Mouse (Mus musculus): ENCODE results near the gene Il1rapl1. TPM values are rescaled to one million over a fixed set of nuclear protein-coding genes. Genes with fewer than 3 reads are reported as not detected.

Gene Il1rapl1
- polyA plus RNA-seq, 1 experiment: not detected

GRCm38 (mm10) chrX:86854835-86855234 lies 1260.6 kb downstream of the Il1rapl1 start:
- TF ChIP-seq CTCF (IDR thresholded peaks at IDR 0.05; ENCODE audit: control insufficient read depth, insufficient read depth, low read length) (no peak), POLR2A (IDR thresholded peaks at IDR 0.05; ENCODE audit: borderline replicate concordance, control insufficient read depth, low read depth, low read length) (no peak)
- WGBS: 81% methylated on average over 2 of the region's 2 CpGs
- Histone ChIP-seq H3K4me1 (ENCODE audit: control insufficient read depth, insufficient read depth, low read length) (no peaks in the 10 kb centered on the region), H3K4me3 (replicated peaks; ENCODE audit: control insufficient read depth, low read depth, low read length) (no peak overlapping the region), H3K27ac (ENCODE audit: control insufficient read depth, insufficient read depth, low read depth, low read length, poor library complexity) (no peak overlapping the region)

GRCm38 (mm10) chrX:86808218-86808617 lies 1307.2 kb downstream of the Il1rapl1 start:
- Histone ChIP-seq H3K4me3 (replicated peaks; ENCODE audit: control insufficient read depth, low read depth, low read length) (no peak overlapping the region), H3K4me1 (ENCODE audit: control insufficient read depth, insufficient read depth, low read length) (no peaks in the 10 kb centered on the region), H3K27ac (ENCODE audit: control insufficient read depth, insufficient read depth, low read depth, low read length, poor library complexity) (no peak overlapping the region)
- no peak for TF ChIP-seq POLR2A (IDR thresholded peaks at IDR 0.05; ENCODE audit: borderline replicate concordance, control insufficient read depth, low read depth, low read length)
- 61% methylated on average over 3 of the region's 3 CpGs for WGBS

- Histone ChIP-seq H3K27ac (ENCODE audit: control insufficient read depth, insufficient read depth, low read depth, low read length, poor library complexity) (no peak overlapping the region), H3K4me3 (replicated peaks; ENCODE audit: control insufficient read depth, low read depth, low read length) (no peak overlapping the region), H3K4me1 (ENCODE audit: control insufficient read depth, insufficient read depth, low read length) (no peaks in the 10 kb centered on the region)
- TF ChIP-seq CTCF (IDR thresholded peaks at IDR 0.05; ENCODE audit: control insufficient read depth, insufficient read depth, low read length): no peak
- no peak for TF ChIP-seq POLR2A (IDR thresholded peaks at IDR 0.05; ENCODE audit: borderline replicate concordance, control insufficient read depth, low read depth, low read length)
- 63% methylated on average over 2 of the region's 2 CpGs for WGBS
These were observed 1312.7 kb downstream of the Il1rapl1 start for GRCm38 (mm10) chrX:86802725-86803124.

- no peak overlapping the region for H3K4me3 ChIP-seq (replicated peaks; ENCODE audit: control insufficient read depth, low read depth, low read length)
- WGBS: 48% methylated on average over 3 of the region's 3 CpGs
- H3K27ac ChIP-seq (ENCODE audit: control insufficient read depth, insufficient read depth, low read depth, low read length, poor library complexity): no peak overlapping the region
- H3K4me1 ChIP-seq (ENCODE audit: control insufficient read depth, insufficient read depth, low read length): no peaks in the 10 kb centered on the region
- TF ChIP-seq CTCF (IDR thresholded peaks at IDR 0.05; ENCODE audit: control insufficient read depth, insufficient read depth, low read length): no peak
- no peak for TF ChIP-seq POLR2A (IDR thresholded peaks at IDR 0.05; ENCODE audit: borderline replicate concordance, control insufficient read depth, low read depth, low read length)
These were observed 1386.6 kb downstream of the Il1rapl1 start for GRCm38 (mm10) chrX:86728803-86729202.
